In the genomic region with DNA sequence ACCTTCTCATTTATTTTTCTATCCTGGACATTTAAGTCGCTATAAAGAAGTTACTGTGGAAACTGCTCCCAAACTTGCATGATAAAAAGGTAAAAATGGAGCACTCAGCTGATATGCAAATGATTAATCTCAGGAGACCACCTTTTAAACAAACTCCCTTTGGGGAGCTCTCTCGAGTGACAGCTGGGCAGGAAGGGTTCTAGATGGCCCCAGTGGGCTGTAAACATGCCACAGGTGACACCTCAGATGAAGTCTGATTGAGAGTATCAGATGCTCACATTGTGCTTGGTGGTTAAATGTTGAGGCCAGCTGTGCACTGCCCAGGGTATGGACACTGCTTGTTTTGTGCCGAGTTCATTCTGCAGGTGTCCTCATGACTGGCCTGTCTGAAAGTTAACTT, we compare ENCODE assay signal across 26 mouse cellular contexts. TPM values are rescaled to one million over a fixed set of nuclear protein-coding genes. Genes with fewer than 3 reads are reported as not detected.
DNase-seq lines count a peak whose midpoint lies in the region; ATAC-seq and TF ChIP-seq lines count a peak whose summit lies in the region.
"Had no signal": no experiment of that assay in that cellular context is flagged by ENCODE, and none has a peak within 500 bp of the region (broad histone marks: within the 10 kb centered on the region; RNA-seq: fewer than 3 reads in every experiment).

No protein-coding gene starts in this region.

- 0 out of 2 replicates have a peak overlapping the region, but pooled peaks have one; percentile 21 for H3K27ac ChIP-seq in intestine, embryonic 16.5 days (ENCODE audit: low read length)
- no peak overlapping the region for H3K27ac ChIP-seq in intestine, embryonic 15.5 days
- H3K27ac ChIP-seq in CH12.LX (ENCODE audit: insufficient read depth, low read depth): 0 out of 2 replicates have a peak overlapping the region, but pooled peaks have one; percentile 12
- H3K27ac ChIP-seq: embryonic facial prominence, embryonic 10.5 days; embryonic facial prominence, embryonic 13.5 days; forebrain, embryonic 12.5 days; forebrain, embryonic 15.5 days; heart, adult 2 months; hindbrain, embryonic 10.5 days; hindbrain, embryonic 13.5 days had no signal

- DNase-seq in A20 (ENCODE audit: low read depth, low spot score) (peak; percentile 75), CH12.LX (ENCODE audit: extremely low read depth) (peak; percentile 21)
- DNase-seq in adrenal gland, postnatal 25 days: no peak
- no peak for DNase-seq in heart, postnatal 14 days
- DNase-seq: cerebellum, adult 11 months; cerebellum, adult 2 months; cerebellum, adult 9-11 months; cerebellum, postnatal 25 days; embryo, embryonic 11 days; gastrocnemius, postnatal 25 days; heart, adult 2 months; heart, postnatal 36 days had no signal

- no peak for ATAC-seq in intestine, embryonic 16.5 days
- ATAC-seq in intestine, embryonic 15.5 days: no peak
- peak; percentile 14; the same call in 1 of the 2 replicates for ATAC-seq in neutrophil, adult 5-6 weeks (ENCODE audit: extremely low read depth, insufficient number of reproducible peaks, low FRiP score, poor library complexity, severe bottlenecking)
- ATAC-seq: forebrain, embryonic 15.5 days; hindbrain, embryonic 16.5 days; Patski had no signal

- no peak overlapping the region for H3K4me3 ChIP-seq in intestine, embryonic 16.5 days (ENCODE audit: low read length)
- H3K4me3 ChIP-seq in intestine, embryonic 15.5 days (replicated peaks): no peak overlapping the region
- H3K4me3 ChIP-seq in CH12.LX (replicated peaks in 1 of 3; ENCODE audit: low read depth in 2 of 3, low read length in 2 of 3, poor library complexity in 1 of 3): no peak overlapping the region
- H3K4me3 ChIP-seq: embryonic facial prominence, embryonic 10.5 days; embryonic facial prominence, embryonic 13.5 days; erythroblast, embryonic 14.5 days; forebrain, embryonic 12.5 days; forebrain, embryonic 15.5 days; heart, adult 2 months; hindbrain, embryonic 10.5 days; hindbrain, embryonic 13.5 days had no signal

- peaks cover 23% of the 10 kb centered on the region for H3K4me1 ChIP-seq in intestine, embryonic 16.5 days (ENCODE audit: control insufficient read depth, insufficient read depth, low read length)
- H3K4me1 ChIP-seq in intestine, embryonic 15.5 days (replicated peaks): peaks cover 11% of the 10 kb centered on the region
- H3K4me1 ChIP-seq in CH12.LX (ENCODE audit: control insufficient read depth in 1 of 2, insufficient read depth in 2 of 2): peaks cover 4 to 39% of the 10 kb centered on the region in 2 experiments

- no peak; the same call in 1 of the 2 replicates for TF ChIP-seq EP300 in CH12.LX (IDR thresholded peaks at IDR 0.05; ENCODE audit: low read length)

- no peak overlapping the region for H3K4me2 ChIP-seq in intestine, embryonic 16.5 days (ENCODE audit: low read depth, low read length)
- no peak overlapping the region for H3K4me2 ChIP-seq in intestine, embryonic 15.5 days (replicated peaks)
- peak overlapping the region; percentile 85 for H3K4me2 ChIP-seq in CH12.LX (ENCODE audit: insufficient read depth, low read depth, poor library complexity, severe bottlenecking)
- H3K4me2 ChIP-seq: embryonic facial prominence, embryonic 13.5 days; forebrain, embryonic 12.5 days; forebrain, embryonic 15.5 days; heart, embryonic 11.5 days; hindbrain, embryonic 13.5 days had no signal

- WGBS in intestine, embryonic 16.5 days: 39% methylated on average over 3 of the region's 3 CpGs
- WGBS in intestine, embryonic 15.5 days: 41% methylated on average over 3 of the region's 3 CpGs

- TF ChIP-seq POLR2A in CH12.LX (IDR thresholded peaks at IDR 0.05; ENCODE audit: low read depth, low read length): no peak

- no peak for TF ChIP-seq RAD21 in CH12.LX (IDR thresholded peaks at IDR 0.05; ENCODE audit: low read depth, low read length)

- no peaks in the 10 kb centered on the region for H3K36me3 ChIP-seq in intestine, embryonic 16.5 days (ENCODE audit: control insufficient read depth, insufficient read depth, low read length)
- no peaks in the 10 kb centered on the region for H3K36me3 ChIP-seq in intestine, embryonic 15.5 days
- H3K36me3 ChIP-seq in CH12.LX (replicated peaks in 1 of 2; ENCODE audit: control insufficient read depth in 1 of 2, insufficient read depth in 1 of 2, low read length in 1 of 2): peaks cover 5 to 16% of the 10 kb centered on the region in 2 experiments
- H3K36me3 ChIP-seq: forebrain, embryonic 15.5 days; hindbrain, embryonic 13.5 days had no signal

- H3K9me3 ChIP-seq in intestine, embryonic 16.5 days (ENCODE audit: control insufficient read depth, low read length): no peaks in the 10 kb centered on the region
- no peaks in the 10 kb centered on the region for H3K9me3 ChIP-seq in intestine, embryonic 15.5 days
- no peaks in the 10 kb centered on the region for H3K9me3 ChIP-seq in CH12.LX (replicated peaks; ENCODE audit: low read length)
- H3K9me3 ChIP-seq: embryonic facial prominence, embryonic 10.5 days; embryonic facial prominence, embryonic 13.5 days; forebrain, embryonic 12.5 days; forebrain, embryonic 15.5 days; G1E; hindbrain, embryonic 10.5 days; hindbrain, embryonic 13.5 days had no signal

- dilution Hi-C loops in CH12.LX (cut with MboI; ENCODE audit: extremely low pct_ligation_motif_present, extremely low pct_unique_long_range_greater_than_20kb, low sequenced_read_pairs): no loop called here

- intact Hi-C loops in heart, postnatal 14 days (cut with DNase I): no loop called here

- no peak overlapping the region for H3K9ac ChIP-seq in intestine, embryonic 16.5 days (ENCODE audit: low read depth, low read length)
- no peak overlapping the region for H3K9ac ChIP-seq in intestine, embryonic 15.5 days
- H3K9ac ChIP-seq in CH12.LX (ENCODE audit: insufficient read depth, low read depth): no peak overlapping the region
- H3K9ac ChIP-seq: embryonic facial prominence, embryonic 13.5 days; forebrain, embryonic 12.5 days; forebrain, embryonic 15.5 days; hindbrain, embryonic 13.5 days had no signal

- TF ChIP-seq CTCF in CH12.LX (conservative IDR thresholded peaks at IDR 0.05 in 1 of 2, IDR thresholded peaks at IDR 0.05 in 1 of 2; ENCODE audit: low read depth in 2 of 2, low read length in 2 of 2): no peak

- in situ Hi-C loops in CH12.LX (cut with MboI; ENCODE audit: low pct_ligation_motif_present, low pct_unique_long_range_greater_than_20kb, low sequenced_read_pairs): no loop called here

- H3K79me2 ChIP-seq in CH12.LX (replicated peaks; ENCODE audit: control insufficient read depth, extremely low read depth, insufficient read depth, poor library complexity, severe bottlenecking): peaks cover 25% of the 10 kb centered on the region

- no peaks in the 10 kb centered on the region for H3K27me3 ChIP-seq in intestine, embryonic 16.5 days (replicated peaks; ENCODE audit: control insufficient read depth, insufficient read depth, low read length)
- H3K27me3 ChIP-seq in intestine, embryonic 15.5 days (replicated peaks): no peaks in the 10 kb centered on the region
- H3K27me3 ChIP-seq in CH12.LX (replicated peaks): no peaks in the 10 kb centered on the region
- H3K27me3 ChIP-seq: embryonic facial prominence, embryonic 13.5 days; forebrain, embryonic 12.5 days; forebrain, embryonic 15.5 days; hindbrain, embryonic 13.5 days; Patski had no signal

TF ChIP-seq in CH12.LX, 34 proteins besides CTCF, POLR2A, EP300 and RAD21:
- TF ChIP-seq TCF12 (IDR thresholded peaks at IDR 0.05; ENCODE audit: low read depth, low read length) (peak; percentile 52; the same call in 1 of the 2 replicates), NRF1 (IDR thresholded peaks at IDR 0.05; ENCODE audit: low read depth, low read length) (no peak), BHLHE40 (IDR thresholded peaks at IDR 0.05; ENCODE audit: low read depth, low read length) (peak; percentile 21; the same call in 1 of the 2 replicates), MEF2A (IDR thresholded peaks at IDR 0.05; ENCODE audit: borderline replicate concordance, low read depth, low read length) (peak; percentile 32; the same call in 1 of the 2 replicates), E2F4 (IDR thresholded peaks at IDR 0.05; ENCODE audit: insufficient replicate concordance, low read depth, low read length) (no peak), ETS1 (conservative IDR thresholded peaks at IDR 0.05; ENCODE audit: low read depth, low read length) (peak; percentile 52), SIN3A (IDR thresholded peaks at IDR 0.05; ENCODE audit: low read length) (0 out of 2 replicates have a peak, but pooled peaks have one; percentile 34)

RNA-seq across cellular contexts. Expression of a gene that starts 2.0 kb away (rescaled TPM):
- polyA plus RNA-seq in intestine, embryonic 16.5 days (2015; fragmentation: Nextera tagmentation; extraction: Ambion mirVana): 101 and 114 TPM in 2 replicates
- polyA plus RNA-seq in intestine, embryonic 15.5 days (2015; fragmentation: Nextera tagmentation; extraction: Ambion mirVana): 102 and 106 TPM in 2 replicates
- total RNA-seq in CH12.LX (2012; rRNA removed) (54.1 and 60.5 TPM in 2 replicates), CH12.LX (2014; rRNA removed) (98.5 and 104 TPM in 2 replicates)
- polyA plus RNA-seq in CH12.LX (2012; ENCODE audit: insufficient read length, low read depth): 137 and 143 TPM in 2 replicates
- total RNA-seq in neutrophil, adult 5-6 weeks (2017): 113 and 119 TPM in 2 replicates
- total RNA-seq in adrenal gland, postnatal 25 days (2021): 77.7 and 83.5 TPM in 2 replicates
- 10 to 100 TPM; 37.4 to 38.2 TPM for total RNA-seq in heart, postnatal 14 days (2021)

Comparison
In these comparisons a context has a peak if more than half of its experiments do, and no peak if none do; other contexts are left out.
1. DNase-seq: peak in A20 (single experiment) and CH12.LX (single experiment); none in adrenal gland, postnatal 25 days (single experiment) and heart, postnatal 14 days (0 of 2).